Mouse (Mus musculus): ENCODE data around the gene Hpca. TPM values are rescaled to one million over a fixed set of nuclear protein-coding genes. Genes with fewer than 3 reads are reported as not detected.

Hpca gene
- polyA plus RNA-seq, 1 experiment from 2014 or later, result 1.1 TPM

GRCm38 (mm10) chr4:129110804-129111203, 11.0 kb downstream of the Hpca start:
- no peak overlapping the region for H3K4me3 ChIP-seq (ENCODE audit: low read depth, low read length)
- H3K27ac ChIP-seq (ENCODE audit: low read length), result no peak overlapping the region
- no peaks in the 10 kb centered on the region for H3K36me3 ChIP-seq (ENCODE audit: control insufficient read depth, insufficient read depth, low read length)
- no peaks in the 10 kb centered on the region for H3K9me3 ChIP-seq (ENCODE audit: control insufficient read depth, low read depth, low read length)
- H3K9ac ChIP-seq (replicated peaks; ENCODE audit: low read depth, low read length), result no peak overlapping the region
- 0 out of 2 replicates have a peak, but pooled peaks cover 6% of the 10 kb centered on the region for H3K4me1 ChIP-seq (ENCODE audit: control insufficient read depth, insufficient read depth, low read length)
- ATAC-seq (ENCODE audit: insufficient number of reproducible peaks, insufficient read depth, low FRiP score, low read depth), result no peak
- WGBS, result 84% methylated on average over 6 of the region's 6 CpGs
- H3K4me2 ChIP-seq (replicated peaks; ENCODE audit: low read depth, low read length), result no peak overlapping the region
- 0 out of 2 replicates have a peak, but pooled peaks cover 3% of the 10 kb centered on the region for H3K27me3 ChIP-seq (ENCODE audit: control insufficient read depth, insufficient read depth, low read length)

- Histone ChIP-seq H3K9ac (replicated peaks; ENCODE audit: low read depth, low read length) (no peak overlapping the region), H3K4me1 (ENCODE audit: control insufficient read depth, insufficient read depth, low read length) (0 out of 2 replicates have a peak, but pooled peaks cover 6% of the 10 kb centered on the region), H3K27ac (ENCODE audit: low read length) (no peak overlapping the region), H3K36me3 (ENCODE audit: control insufficient read depth, insufficient read depth, low read length) (no peaks in the 10 kb centered on the region), H3K4me2 (replicated peaks; ENCODE audit: low read depth, low read length) (no peak overlapping the region), H3K4me3 (ENCODE audit: low read depth, low read length) (no peak overlapping the region), H3K9me3 (ENCODE audit: control insufficient read depth, low read depth, low read length) (no peaks in the 10 kb centered on the region), H3K27me3 (ENCODE audit: control insufficient read depth, insufficient read depth, low read length) (0 out of 2 replicates have a peak, but pooled peaks cover 7% of the 10 kb centered on the region)
- ATAC-seq (ENCODE audit: insufficient number of reproducible peaks, insufficient read depth, low FRiP score, low read depth), result no peak
- 83% methylated on average over 7 of the region's 7 CpGs for WGBS
Observed at GRCm38 (mm10) chr4:129108624-129109023, 13.2 kb downstream of the Hpca start.

- H3K27me3 ChIP-seq (ENCODE audit: control insufficient read depth, insufficient read depth, low read length), result 0 out of 2 replicates have a peak, but pooled peaks cover 7% of the 10 kb centered on the region
- H3K4me3 ChIP-seq (ENCODE audit: low read depth, low read length), result no peak overlapping the region
- no peak overlapping the region for H3K9ac ChIP-seq (replicated peaks; ENCODE audit: low read depth, low read length)
- H3K4me1 ChIP-seq (ENCODE audit: control insufficient read depth, insufficient read depth, low read length), result 0 out of 2 replicates have a peak, but pooled peaks cover 6% of the 10 kb centered on the region
- H3K9me3 ChIP-seq (ENCODE audit: control insufficient read depth, low read depth, low read length), result no peaks in the 10 kb centered on the region
- ATAC-seq (ENCODE audit: insufficient number of reproducible peaks, insufficient read depth, low FRiP score, low read depth), result no peak
- no peaks in the 10 kb centered on the region for H3K36me3 ChIP-seq (ENCODE audit: control insufficient read depth, insufficient read depth, low read length)
- WGBS, result 61% methylated on average over 10 of the region's 10 CpGs
- no peak overlapping the region for H3K27ac ChIP-seq (ENCODE audit: low read length)
- H3K4me2 ChIP-seq (replicated peaks; ENCODE audit: low read depth, low read length), result no peak overlapping the region
Observed at GRCm38 (mm10) chr4:129107348-129107899, 14.4 kb downstream of the Hpca start.

- Histone ChIP-seq H3K9ac (replicated peaks; ENCODE audit: low read depth, low read length) (0 out of 2 replicates have a peak overlapping the region, but pooled peaks have one; percentile 18), H3K27ac (ENCODE audit: low read length) (no peak overlapping the region)
- no peak for ATAC-seq (ENCODE audit: insufficient number of reproducible peaks, insufficient read depth, low FRiP score, low read depth)
Observed at GRCm38 (mm10) chr4:129106073-129106472, 15.8 kb downstream of the Hpca start.

GRCm38 (mm10) chr4:129105356-129105755, 16.5 kb downstream of the Hpca start, which contains the start of gene Tmem54:
Gene Tmem54, plus strand, starts transcription at chr4:129105548.
- H3K9ac ChIP-seq (replicated peaks; ENCODE audit: low read depth, low read length), result 0 out of 2 replicates have a peak within 1 kb of the TSS, but pooled peaks have one; percentile 18

More at GRCm38 (mm10) chr4:129106073-129106472, 15.8 kb downstream of the Hpca start:
- Histone ChIP-seq H3K27me3 (ENCODE audit: control insufficient read depth, insufficient read depth, low read length) (0 out of 2 replicates have a peak, but pooled peaks cover 7% of the 10 kb centered on the region), H3K36me3 (ENCODE audit: control insufficient read depth, insufficient read depth, low read length) (no peaks in the 10 kb centered on the region), H3K4me2 (replicated peaks; ENCODE audit: low read depth, low read length) (peak overlapping the region; percentile 46), H3K4me1 (ENCODE audit: control insufficient read depth, insufficient read depth, low read length) (no peaks in the 10 kb centered on the region), H3K9me3 (ENCODE audit: control insufficient read depth, low read depth, low read length) (no peaks in the 10 kb centered on the region), H3K4me3 (ENCODE audit: low read depth, low read length) (peak overlapping the region; percentile 29)
- WGBS, result 25% methylated on average over 9 of the region's 9 CpGs

GRCm38 (mm10) chr4:129102133-129102829, 19.6 kb downstream of the Hpca start:
- 72% methylated on average over 14 of the region's 14 CpGs for WGBS
- Histone ChIP-seq H3K27me3 (ENCODE audit: control insufficient read depth, insufficient read depth, low read length) (0 out of 2 replicates have a peak, but pooled peaks cover 7% of the 10 kb centered on the region), H3K4me3 (ENCODE audit: low read depth, low read length) (no peak overlapping the region), H3K27ac (ENCODE audit: low read length) (no peak overlapping the region), H3K9me3 (ENCODE audit: control insufficient read depth, low read depth, low read length) (no peaks in the 10 kb centered on the region), H3K9ac (replicated peaks; ENCODE audit: low read depth, low read length) (no peak overlapping the region), H3K4me2 (replicated peaks; ENCODE audit: low read depth, low read length) (no peak overlapping the region), H3K36me3 (ENCODE audit: control insufficient read depth, insufficient read depth, low read length) (no peaks in the 10 kb centered on the region), H3K4me1 (ENCODE audit: control insufficient read depth, insufficient read depth, low read length) (no peaks in the 10 kb centered on the region)
- no peak for ATAC-seq (ENCODE audit: insufficient number of reproducible peaks, insufficient read depth, low FRiP score, low read depth)

More at GRCm38 (mm10) chr4:129105356-129105755, 16.5 kb downstream of the Hpca start, which contains the start of gene Tmem54:
- Histone ChIP-seq H3K4me2 (replicated peaks; ENCODE audit: low read depth, low read length) (peak within 1 kb of the TSS; percentile 46), H3K27ac (ENCODE audit: low read length) (no peak within 1 kb of the TSS), H3K4me1 (ENCODE audit: control insufficient read depth, insufficient read depth, low read length) (no peaks in the 10 kb centered on the region), H3K36me3 (ENCODE audit: control insufficient read depth, insufficient read depth, low read length) (no peaks in the 10 kb centered on the region), H3K4me3 (ENCODE audit: low read depth, low read length) (peak within 1 kb of the TSS; percentile 29), H3K9me3 (ENCODE audit: control insufficient read depth, low read depth, low read length) (no peaks in the 10 kb centered on the region), H3K27me3 (ENCODE audit: control insufficient read depth, insufficient read depth, low read length) (0 out of 2 replicates have a peak, but pooled peaks cover 7% of the 10 kb centered on the region)
- 3% methylated on average over 40 of the region's 40 CpGs for WGBS
- peak; percentile 89 for ATAC-seq (ENCODE audit: insufficient number of reproducible peaks, insufficient read depth, low FRiP score, low read depth)

GRCm38 (mm10) chr4:129097006-129097405, 24.8 kb downstream of the Hpca start:
- Histone ChIP-seq H3K4me2 (replicated peaks; ENCODE audit: low read depth, low read length) (no peak overlapping the region), H3K27ac (ENCODE audit: low read length) (no peak overlapping the region), H3K36me3 (ENCODE audit: control insufficient read depth, insufficient read depth, low read length) (no peaks in the 10 kb centered on the region), H3K4me1 (ENCODE audit: control insufficient read depth, insufficient read depth, low read length) (no peaks in the 10 kb centered on the region), H3K9me3 (ENCODE audit: control insufficient read depth, low read depth, low read length) (no peaks in the 10 kb centered on the region), H3K9ac (replicated peaks; ENCODE audit: low read depth, low read length) (no peak overlapping the region), H3K27me3 (ENCODE audit: control insufficient read depth, insufficient read depth, low read length) (no peaks in the 10 kb centered on the region), H3K4me3 (ENCODE audit: low read depth, low read length) (no peak overlapping the region)
- 75% methylated on average over 7 of the region's 7 CpGs for WGBS
- no peak for ATAC-seq (ENCODE audit: insufficient number of reproducible peaks, insufficient read depth, low FRiP score, low read depth)

- Histone ChIP-seq H3K27me3 (ENCODE audit: control insufficient read depth, insufficient read depth, low read length) (no peaks in the 10 kb centered on the region), H3K9me3 (ENCODE audit: control insufficient read depth, low read depth, low read length) (no peaks in the 10 kb centered on the region), H3K4me3 (ENCODE audit: low read depth, low read length) (no peak overlapping the region), H3K36me3 (ENCODE audit: control insufficient read depth, insufficient read depth, low read length) (no peaks in the 10 kb centered on the region), H3K4me1 (ENCODE audit: control insufficient read depth, insufficient read depth, low read length) (no peaks in the 10 kb centered on the region), H3K27ac (ENCODE audit: low read length) (no peak overlapping the region), H3K9ac (replicated peaks; ENCODE audit: low read depth, low read length) (no peak overlapping the region), H3K4me2 (replicated peaks; ENCODE audit: low read depth, low read length) (no peak overlapping the region)
- no peak for ATAC-seq (ENCODE audit: insufficient number of reproducible peaks, insufficient read depth, low FRiP score, low read depth)
- WGBS, result 22% methylated on average over 15 of the region's 15 CpGs
Observed at GRCm38 (mm10) chr4:129095276-129095675, 26.6 kb downstream of the Hpca start.

Data from stomach, embryonic 14.5 days (tissue).